Mouse (Mus musculus): ENCODE measurements around the gene Parp14.

DNA sequence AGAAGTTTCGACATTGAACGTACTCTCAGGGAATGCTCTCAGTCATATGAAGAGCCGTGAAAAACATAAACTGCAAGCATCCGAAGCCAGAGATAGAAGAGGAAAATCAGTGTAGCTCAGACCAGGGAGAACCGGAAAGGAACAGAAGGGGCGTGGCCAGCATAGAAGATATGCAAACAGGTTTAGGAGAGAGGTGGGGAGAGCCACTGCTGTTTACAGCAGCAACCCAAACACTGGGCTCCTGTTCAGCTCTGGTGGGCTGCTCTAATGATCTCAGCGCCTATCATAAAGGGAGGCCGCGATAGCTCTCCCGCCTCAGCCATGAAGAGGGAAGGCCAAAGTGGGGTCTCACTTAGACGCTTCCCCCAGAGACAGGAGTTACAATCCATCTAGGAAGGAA, 3.6 kb downstream of the Parp14 start:
- no peak for TF ChIP-seq MAX (IDR thresholded peaks at IDR 0.05; ENCODE audit: low read depth)
- TF ChIP-seq POLR2A (IDR thresholded peaks at IDR 0.05; ENCODE audit: insufficient read length, low read depth) = no peak
- TF ChIP-seq POLR2AphosphoS2 (IDR thresholded peaks at IDR 0.05; ENCODE audit: insufficient read length, low read depth) = no peak
- TF ChIP-seq CEBPB (IDR thresholded peaks at IDR 0.05; ENCODE audit: insufficient read depth, poor library complexity, severe bottlenecking) = no peak

Data from myocyte (in vitro differentiated cells).